In genomic region chr6:3911284-3911683, GRCm38 (mm10) we compare ENCODE assay signal across 16 mouse cellular contexts.
DNase-seq lines count a peak whose midpoint lies in the region; ATAC-seq and TF ChIP-seq lines count a peak whose summit lies in the region.
"Had no signal": no experiment of that assay in that cellular context is flagged by ENCODE, and none has a peak within 500 bp of the region (broad histone marks: within the 10 kb centered on the region; RNA-seq: fewer than 3 reads in every experiment).

No protein-coding gene starts in this region.

- H3K27me3 ChIP-seq in heart, postnatal 0 days (ENCODE audit: control insufficient read depth, insufficient read depth, low read length): no peaks in the 10 kb centered on the region
- H3K27me3 ChIP-seq in heart, embryonic 10.5 days (ENCODE audit: insufficient read depth, poor library complexity, severe bottlenecking): no peaks in the 10 kb centered on the region
- H3K27me3 ChIP-seq: embryonic facial prominence, embryonic 12.5 days; hindbrain, embryonic 13.5 days; limb, embryonic 15.5 days had no signal

- ATAC-seq in heart, postnatal 0 days (ENCODE audit: insufficient read depth, low read depth): no peak
- ATAC-seq: midbrain, embryonic 16.5 days had no signal

- H3K9me3 ChIP-seq in heart, postnatal 0 days (replicated peaks; ENCODE audit: control insufficient read depth, low read length): no peaks in the 10 kb centered on the region
- H3K9me3 ChIP-seq in heart, embryonic 10.5 days: no peaks in the 10 kb centered on the region
- H3K9me3 ChIP-seq: embryonic facial prominence, embryonic 12.5 days; hindbrain, embryonic 13.5 days; limb, embryonic 15.5 days had no signal

- H3K27ac ChIP-seq in heart, postnatal 0 days (ENCODE audit: low read depth): no peak overlapping the region
- no peak overlapping the region for H3K27ac ChIP-seq in heart, embryonic 10.5 days
- H3K27ac ChIP-seq in left cerebral cortex, adult 2 months: no peak overlapping the region
- H3K27ac ChIP-seq: embryonic facial prominence, embryonic 12.5 days; hindbrain, embryonic 13.5 days; limb, embryonic 15.5 days had no signal

- no peak overlapping the region for H3K4me3 ChIP-seq in heart, postnatal 0 days (ENCODE audit: low read depth, low read length)
- H3K4me3 ChIP-seq in heart, embryonic 10.5 days: no peak overlapping the region
- no peak overlapping the region for H3K4me3 ChIP-seq in left cerebral cortex, adult 2 months
- H3K4me3 ChIP-seq: embryonic facial prominence, embryonic 12.5 days; hindbrain, embryonic 13.5 days; limb, embryonic 15.5 days had no signal

- no peak for TF ChIP-seq EP300 in heart, postnatal 0 days (IDR thresholded peaks at IDR 0.05; ENCODE audit: low read depth)

- no peaks in the 10 kb centered on the region for H3K4me1 ChIP-seq in heart, postnatal 0 days (ENCODE audit: control insufficient read depth, insufficient read depth)
- H3K4me1 ChIP-seq in heart, embryonic 10.5 days: no peaks in the 10 kb centered on the region
- H3K4me1 ChIP-seq: embryonic facial prominence, embryonic 12.5 days; hindbrain, embryonic 13.5 days; limb, embryonic 15.5 days had no signal

- no peaks in the 10 kb centered on the region for H3K36me3 ChIP-seq in heart, postnatal 0 days (replicated peaks; ENCODE audit: control insufficient read depth, insufficient read depth, low read length)
- H3K36me3 ChIP-seq in heart, embryonic 10.5 days: no peaks in the 10 kb centered on the region
- H3K36me3 ChIP-seq: embryonic facial prominence, embryonic 12.5 days; hindbrain, embryonic 13.5 days; limb, embryonic 15.5 days had no signal

- peak; percentile 26; the same call in 1 of the 2 replicates for TF ChIP-seq CTCF in heart, postnatal 0 days (IDR thresholded peaks at IDR 0.05; ENCODE audit: low read depth)
- TF ChIP-seq CTCF in left cerebral cortex, adult 2 months (IDR thresholded peaks at IDR 0.05): peak; percentile 43

- peak; percentile 27 for DNase-seq in heart, postnatal 0 days (ENCODE audit: low spot score)
- DNase-seq in heart, embryonic 10.5 days (ENCODE audit: low spot score): no peak
- DNase-seq in left cerebral cortex, adult 2 months (ENCODE audit: extremely low spot score in 1 of 2, low spot score in 2 of 2): no peak
- no peak for DNase-seq in left cerebral cortex, postnatal 4 days
- peak; percentile 40 for DNase-seq in retina, adult 2 months (ENCODE audit: low read depth, low spot score)
- DNase-seq in retina, postnatal 1 day: no peak
- no peak for DNase-seq in adrenal gland, adult 18-20 months (ENCODE audit: low spot score in 2 of 2)
- DNase-seq: adrenal gland, postnatal 36 days; cerebellum, postnatal 36 days; gastrocnemius, postnatal 25 days; kidney, adult 18-20 months; thymus, adult 18-20 months had no signal

- H3K9ac ChIP-seq in heart, postnatal 0 days (replicated peaks; ENCODE audit: low read depth, low read length): no peak overlapping the region
- H3K9ac ChIP-seq: embryonic facial prominence, embryonic 12.5 days; hindbrain, embryonic 13.5 days; limb, embryonic 15.5 days had no signal

- H3K4me2 ChIP-seq in heart, postnatal 0 days (ENCODE audit: low read depth, low read length): no peak overlapping the region
- H3K4me2 ChIP-seq: embryonic facial prominence, embryonic 12.5 days; hindbrain, embryonic 13.5 days; limb, embryonic 15.5 days had no signal

- intact Hi-C loops in left cerebral cortex, adult 2 months (cut with DNase I): loop anchor here (5.0 kb wide), 1 partner anchor 636 kb away; no protein-coding TSS in a partner anchor
- intact Hi-C loops in left cerebral cortex, postnatal 4 days (cut with DNase I): no loop called here

- 48% methylated on average over 5 of the region's 5 CpGs for WGBS in heart, postnatal 0 days
- 56% methylated on average over 5 of the region's 5 CpGs for WGBS in heart, embryonic 10.5 days

Comparison
In these comparisons a context has a peak if more than half of its experiments do, and no peak if none do; other contexts are left out.
1. DNase-seq: peak in heart, postnatal 0 days (single experiment) and retina, adult 2 months (single experiment); none in heart, embryonic 10.5 days (single experiment), left cerebral cortex, adult 2 months (0 of 2), left cerebral cortex, postnatal 4 days (single experiment), retina, postnatal 1 day (single experiment) and adrenal gland, adult 18-20 months (0 of 2).